Mouse (Mus musculus) CH12.LX (cell line): ENCODE results near the gene Lad1. TPM values are rescaled to one million over a fixed set of nuclear protein-coding genes. Genes with fewer than 3 reads are reported as not detected.

Source experiments
- DNase-seq: peaks from one replicate; pipeline ENCODE4 v3.0.0-alpha.2; 2013; ENCODE audit errors: extremely low read depth
- H3K27ac ChIP-seq: 2 replicates; pipeline ENCODE4 v1.5.1; 2012; ENCODE audit warnings: low read depth, mild to moderate bottlenecking, control low read depth, moderate library complexity; ENCODE audit not compliant: insufficient read depth
- H3K27me3 ChIP-seq: replicated peaks from 2 replicates; pipeline ENCODE3; 2012; ENCODE audit warnings: inconsistent platforms
- H3K36me3 ChIP-seq, 2 experiments: replicated peaks in 1 of 2; 2 replicates each; pipeline versions ENCODE3 to v1.6.1; 2012; ENCODE audit warnings: inconsistent platforms in 1 of 2, low read length in 1 of 2, mild to moderate bottlenecking in 1 of 2, mixed read lengths in 1 of 2, moderate library complexity in 1 of 2; ENCODE audit not compliant: control insufficient read depth in 1 of 2, insufficient read depth in 1 of 2
- H3K4me1 ChIP-seq, 2 experiments: 2 replicates each; pipeline ENCODE4 v1.6.1; 2012; ENCODE audit warnings: inconsistent platforms in 1 of 2, moderate library complexity in 1 of 2; ENCODE audit not compliant: insufficient read depth in 2 of 2, control insufficient read depth in 1 of 2
- H3K4me2 ChIP-seq: 2 replicates; pipeline ENCODE4 v1.6.1; 2012; ENCODE audit warnings: low read depth, mild to moderate bottlenecking, control low read depth; ENCODE audit not compliant: poor library complexity, insufficient read depth, severe bottlenecking
- H3K4me3 ChIP-seq, 3 experiments: fragments of 150-350 bp in 1 of 3; sonication (generic) in 1 of 3; replicated peaks in 1 of 3; 2 replicates each; pipeline versions ENCODE3 to v1.5.1; 2011 to 2012; ENCODE audit warnings: low read depth in 2 of 3, low read length in 2 of 3, mild to moderate bottlenecking in 2 of 3, moderate library complexity in 2 of 3, control low read depth in 1 of 3, improper control_type of control experiment in 1 of 3, inconsistent platforms in 1 of 3, mixed read lengths in 1 of 3; ENCODE audit not compliant: poor library complexity in 1 of 3
- H3K79me2 ChIP-seq: replicated peaks from 2 replicates; pipeline ENCODE4 v1.6.1; 2012; ENCODE audit warnings: mild to moderate bottlenecking, moderate library complexity; ENCODE audit not compliant: control insufficient read depth, poor library complexity, insufficient read depth, severe bottlenecking; ENCODE audit errors: extremely low read depth
- H3K9ac ChIP-seq: 2 replicates; pipeline ENCODE4 v1.6.1; 2012; ENCODE audit warnings: low read depth, mild to moderate bottlenecking, control low read depth, moderate library complexity; ENCODE audit not compliant: insufficient read depth
- H3K9me3 ChIP-seq: replicated peaks from 2 replicates; pipeline ENCODE3; 2012; ENCODE audit warnings: low read length, inconsistent platforms, mixed read lengths
- BHLHE40 ChIP-seq: IDR thresholded peaks from 2 replicates; pipeline ENCODE4 v1.6.1; 2011; ENCODE audit warnings: mild to moderate bottlenecking, low read depth, low read length, improper control_type of control experiment
- CHD2 ChIP-seq: IDR thresholded peaks from 2 replicates; pipeline ENCODE4 v1.6.1; 2011; ENCODE audit warnings: low read length, improper control_type of control experiment
- CTCF ChIP-seq, 2 experiments: IDR thresholded peaks in 1 of 2; conservative IDR thresholded peaks in 1 of 2; 2 replicates each; pipeline ENCODE4 v1.5.1; 2011 to 2012; ENCODE audit warnings: low read depth in 2 of 2, low read length in 2 of 2, improper control_type of control experiment in 1 of 2, inconsistent platforms in 1 of 2, mild to moderate bottlenecking in 1 of 2, moderate library complexity in 1 of 2
- GABPA ChIP-seq: IDR thresholded peaks from 2 replicates; pipeline ENCODE4 v1.6.1; 2012; ENCODE audit warnings: low read depth, low read length, improper control_type of control experiment, inconsistent platforms; ENCODE audit not compliant: insufficient replicate concordance
- IRF4 ChIP-seq: IDR thresholded peaks from 2 replicates; pipeline ENCODE4 v1.6.1; 2014; ENCODE audit warnings: low read depth, mild to moderate bottlenecking, inconsistent platforms, low read length, improper control_type of control experiment
- KAT2A ChIP-seq: IDR thresholded peaks from 2 replicates; pipeline ENCODE4 v1.6.1; 2012; ENCODE audit warnings: low read length, improper control_type of control experiment, inconsistent platforms; ENCODE audit not compliant: insufficient replicate concordance
- MAFK ChIP-seq: IDR thresholded peaks from 2 replicates; pipeline ENCODE4 v1.6.1; 2011; ENCODE audit warnings: low read length, improper control_type of control experiment; ENCODE audit not compliant: insufficient replicate concordance
- MAX ChIP-seq: IDR thresholded peaks from 2 replicates; pipeline ENCODE4 v1.6.1; 2011; ENCODE audit warnings: low read length, improper control_type of control experiment
- MAZ ChIP-seq: IDR thresholded peaks from 2 replicates; pipeline ENCODE4 v1.6.1; 2012; ENCODE audit warnings: low read depth, mild to moderate bottlenecking, inconsistent platforms, low read length, improper control_type of control experiment, moderate library complexity
- MEF2A ChIP-seq: IDR thresholded peaks from 2 replicates; pipeline ENCODE4 v1.6.1; 2014; ENCODE audit warnings: low read depth, mild to moderate bottlenecking, inconsistent platforms, low read length, improper control_type of control experiment, borderline replicate concordance
- MXI1 ChIP-seq: IDR thresholded peaks from 2 replicates; pipeline ENCODE4 v1.6.1; 2011; ENCODE audit warnings: mild to moderate bottlenecking, low read depth, low read length, improper control_type of control experiment
- MYC ChIP-seq: IDR thresholded peaks from 2 replicates; pipeline ENCODE4 v1.6.1; 2011; ENCODE audit warnings: low read depth, mild to moderate bottlenecking, improper control_type of control experiment, low read length
- NRF1 ChIP-seq: IDR thresholded peaks from 2 replicates; pipeline ENCODE4 v1.6.1; 2014; ENCODE audit warnings: low read depth, mild to moderate bottlenecking, inconsistent platforms, low read length, improper control_type of control experiment, moderate library complexity
- POLR2A ChIP-seq: IDR thresholded peaks from 2 replicates; pipeline ENCODE4 v1.6.1; 2011; ENCODE audit warnings: low read depth, mild to moderate bottlenecking, improper control_type of control experiment, low read length
- POLR2AphosphoS2 ChIP-seq: IDR thresholded peaks from 2 replicates; pipeline ENCODE4 v1.6.1; 2011; ENCODE audit warnings: low read depth, low read length, improper control_type of control experiment
- RCOR1 ChIP-seq: conservative IDR thresholded peaks from 2 replicates; pipeline ENCODE4 v1.6.1; 2012; ENCODE audit warnings: low read depth, mild to moderate bottlenecking, inconsistent platforms, low read length, improper control_type of control experiment
- SIN3A ChIP-seq: IDR thresholded peaks from 2 replicates; pipeline ENCODE4 v1.6.1; 2012; ENCODE audit warnings: low read length, improper control_type of control experiment, inconsistent platforms
- SMC3 ChIP-seq: IDR thresholded peaks from 2 replicates; pipeline ENCODE4 v1.6.1; 2011; ENCODE audit warnings: low read depth, low read length, improper control_type of control experiment
- TBP ChIP-seq: conservative IDR thresholded peaks from 2 replicates; pipeline ENCODE4 v1.6.1; 2011; ENCODE audit warnings: low read depth, low read length, improper control_type of control experiment
- TCF12 ChIP-seq: IDR thresholded peaks from 2 replicates; pipeline ENCODE4 v1.6.1; 2014; ENCODE audit warnings: low read depth, mild to moderate bottlenecking, inconsistent platforms, low read length, improper control_type of control experiment
- UBTF ChIP-seq: IDR thresholded peaks from 2 replicates; pipeline ENCODE4 v1.6.1; 2012; ENCODE audit warnings: low read depth, mild to moderate bottlenecking, inconsistent platforms, low read length, improper control_type of control experiment, moderate library complexity
- USF1 ChIP-seq: IDR thresholded peaks from 2 replicates; pipeline ENCODE4 v1.6.1; 2014; ENCODE audit warnings: low read depth, mild to moderate bottlenecking, inconsistent platforms, low read length, improper control_type of control experiment
- ZC3H11A ChIP-seq: IDR thresholded peaks from 2 replicates; pipeline ENCODE4 v1.6.1; 2012; ENCODE audit warnings: low read depth, mild to moderate bottlenecking, inconsistent platforms, low read length, improper control_type of control experiment
- ZKSCAN1 ChIP-seq: IDR thresholded peaks from 2 replicates; pipeline ENCODE4 v1.6.1; 2012; ENCODE audit warnings: low read depth, inconsistent platforms, low read length, improper control_type of control experiment, borderline replicate concordance
- ZMIZ1 ChIP-seq: IDR thresholded peaks from 2 replicates; pipeline ENCODE4 v1.6.1; 2012; ENCODE audit warnings: low read depth, mild to moderate bottlenecking, inconsistent platforms, low read length, improper control_type of control experiment
- dilution Hi-C: fragments of 300-500 bp; cut with MboI; formaldehyde crosslinking; loops from 2 replicates; pipeline ENCODE4 v1.14.3; 2020; ENCODE audit warnings: low sequenced_read_pairs; ENCODE audit not compliant: extremely low pct_unique_long_range_greater_than_20kb, extremely low pct_ligation_motif_present
- in situ Hi-C: fragments of 300-500 bp; cut with MboI; formaldehyde crosslinking; loops from 3 replicates; pipeline ENCODE4 v1.14.3; 2019; ENCODE audit warnings: low sequenced_read_pairs, low pct_ligation_motif_present, low pct_unique_long_range_greater_than_20kb, mixed read lengths
- polyA plus RNA-seq: library from polyadenylated mRNA; unstranded; fragments of >175 nt; gene quantifications from 2 replicates; pipeline ENCODE4 v1.2.1, GENCODE M21; 2012; ENCODE audit warnings: low read depth; ENCODE audit not compliant: insufficient read length
- total RNA-seq, 2 experiments: library from RNA; depleted of rRNA; stranded (reverse); fragments of 300-350 nt in 1 of 2; fragments of >200 nt in 1 of 2; gene quantifications; 2 replicates each; pipeline ENCODE4 v1.2.3; 2012 to 2014

Gene Lad1
- total and polyA plus RNA-seq, 3 experiments, result 0.17 TPM; not detected in 2

GRCm38 (mm10) chr1:135793370-135794215 is 24.8 kb upstream of the Lad1 start:
- dilution Hi-C loops, result no loop called here

GRCm38 (mm10) chr1:135794216-135795134 is 23.9 kb upstream of the Lad1 start:
- Histone ChIP-seq H3K9ac (no peak overlapping the region), H3K79me2 (no peaks in the 10 kb centered on the region), H3K27ac (no peak overlapping the region), H3K4me1 (peaks cover 9 to 39% of the 10 kb centered on the region in 2 experiments), H3K4me3 (no peak overlapping the region), H3K36me3 (no peaks in the 10 kb centered on the region), H3K9me3 (no peaks in the 10 kb centered on the region), H3K4me2 (no peak overlapping the region), H3K27me3 (peaks cover 8% of the 10 kb centered on the region)
- no peak for DNase-seq
- dilution Hi-C loops (no loop called here), in situ Hi-C loops (loop anchor here (5.0 kb wide), 1 partner anchor 43 kb away; the partner anchor contains the start of gene Tnnt2)
- TF ChIP-seq CTCF (conservative IDR thresholded peaks at IDR 0.05 in 1 of 2, IDR thresholded peaks at IDR 0.05 in 1 of 2; ENCODE audit: low read depth in 2 of 2, low read length in 2 of 2), result no peak
- no peak for TF ChIP-seq TBP
- no peak for TF ChIP-seq KAT2A
- TF ChIP-seq MXI1, result no peak
- no peak for TF ChIP-seq MYC
- TF ChIP-seq CHD2, result no peak
- TF ChIP-seq IRF4, result no peak
- no peak for TF ChIP-seq ZC3H11A
- no peak for TF ChIP-seq SMC3
- no peak for TF ChIP-seq TCF12
- TF ChIP-seq SIN3A, result no peak
- no peak for TF ChIP-seq MAX
- no peak for TF ChIP-seq MAFK
- no peak for TF ChIP-seq POLR2AphosphoS2

More at GRCm38 (mm10) chr1:135793370-135794215, 24.8 kb upstream of the Lad1 start:
- Histone ChIP-seq H3K9me3 (no peaks in the 10 kb centered on the region), H3K36me3 (no peaks in the 10 kb centered on the region), H3K27ac (no peak overlapping the region), H3K4me1 (peaks cover 10 to 42% of the 10 kb centered on the region in 2 experiments), H3K4me3 (peak overlapping the region in 2 of 3 experiments; percentile 18 to 25), H3K9ac (no peak overlapping the region), H3K79me2 (no peaks in the 10 kb centered on the region), H3K4me2 (peak overlapping the region; percentile 18; the same call in 1 of the 2 replicates), H3K27me3 (peaks cover 8% of the 10 kb centered on the region)
- no peak for DNase-seq
- TF ChIP-seq RCOR1, result no peak
- no peak for TF ChIP-seq TBP
- TF ChIP-seq CTCF (conservative IDR thresholded peaks at IDR 0.05 in 1 of 2, IDR thresholded peaks at IDR 0.05 in 1 of 2; ENCODE audit: low read depth in 2 of 2, low read length in 2 of 2), result no peak
- no peak; the same call in 1 of the 2 replicates for TF ChIP-seq TCF12
- no peak for TF ChIP-seq ZKSCAN1
- no peak for TF ChIP-seq USF1
- no peak for TF ChIP-seq ZMIZ1
- no peak for TF ChIP-seq MEF2A
- no peak for TF ChIP-seq MYC
- TF ChIP-seq GABPA, result no peak
- no peak for TF ChIP-seq SMC3
- no peak for TF ChIP-seq MAZ
- TF ChIP-seq POLR2AphosphoS2, result no peak
- TF ChIP-seq UBTF, result no peak
- TF ChIP-seq NRF1, result no peak
- TF ChIP-seq POLR2A, result no peak
- no peak for TF ChIP-seq BHLHE40
- TF ChIP-seq IRF4, result no peak
- in situ Hi-C loops, result loop anchor here (5.0 kb wide), 1 partner anchor 44 kb away; the partner anchor contains the start of gene Tnnt2
